Mouse (Mus musculus) myocyte (in vitro differentiated cells): ENCODE measurements around the gene Pou2f2. TPM values are rescaled to one million over a fixed set of nuclear protein-coding genes. Genes with fewer than 3 reads are reported as not detected.

Experiments
- H3K27me3 ChIP-seq: one replicate; pipeline ENCODE4 v1.6.1; 2011; ENCODE audit not compliant: control insufficient read depth, insufficient read depth, insufficient read length
- H3K36me3 ChIP-seq: one replicate; pipeline ENCODE4 v1.6.1; 2011; ENCODE audit not compliant: control insufficient read depth, insufficient read depth
- H3K4me2 ChIP-seq: one replicate; pipeline ENCODE4 v1.6.1; 2011; ENCODE audit warnings: low read depth, control low read depth
- H3K4me3 ChIP-seq: one replicate; pipeline ENCODE4 v1.5.1; 2011; ENCODE audit warnings: mild to moderate bottlenecking, control low read depth, moderate library complexity
- H3K79me2 ChIP-seq: one replicate; pipeline ENCODE4 v1.6.1; 2011; ENCODE audit not compliant: control insufficient read depth, insufficient read depth
- H3ac ChIP-seq: one replicate; pipeline ENCODE4 v1.6.1; 2011; ENCODE audit not compliant: control insufficient read depth, insufficient read length
- CEBPB ChIP-seq: IDR thresholded peaks from 2 replicates; pipeline ENCODE4 v1.6.1; 2011; ENCODE audit warnings: mild to moderate bottlenecking, moderate library complexity; ENCODE audit not compliant: poor library complexity, insufficient read depth, severe bottlenecking
- E2F4 ChIP-seq: IDR thresholded peaks from one replicate; pipeline ENCODE4 v1.6.1; 2011; ENCODE audit warnings: mild to moderate bottlenecking, control low read depth, moderate library complexity; ENCODE audit not compliant: insufficient read depth
- MAX ChIP-seq: IDR thresholded peaks from one replicate; pipeline ENCODE4 v1.6.1; 2011; ENCODE audit warnings: low read depth, mild to moderate bottlenecking, control low read depth
- MYOD1 ChIP-seq, 3 experiments: IDR thresholded peaks; one replicate each; pipeline ENCODE4 v1.6.1; 2011; ENCODE audit warnings: control low read depth in 2 of 3, low read depth in 2 of 3, mild to moderate bottlenecking in 2 of 3, moderate library complexity in 1 of 3; ENCODE audit not compliant: insufficient read length in 2 of 3, control insufficient read depth in 1 of 3
- MYOG ChIP-seq, 3 experiments: IDR thresholded peaks; one replicate each; pipeline ENCODE4 v1.6.1; 2011; ENCODE audit warnings: control low read depth in 2 of 3, low read depth in 2 of 3, mild to moderate bottlenecking in 2 of 3; ENCODE audit not compliant: insufficient read length in 2 of 3, control insufficient read depth in 1 of 3, insufficient read depth in 1 of 3
- POLR2A ChIP-seq: IDR thresholded peaks from one replicate; pipeline ENCODE4 v1.6.1; 2011; ENCODE audit warnings: low read depth, mild to moderate bottlenecking, control low read depth, moderate library complexity; ENCODE audit not compliant: insufficient read length
- POLR2AphosphoS2 ChIP-seq: IDR thresholded peaks from one replicate; pipeline ENCODE4 v1.6.1; 2011; ENCODE audit warnings: low read depth, control low read depth; ENCODE audit not compliant: insufficient read length
- REST ChIP-seq: IDR thresholded peaks from one replicate; pipeline ENCODE4 v1.6.1; 2011; ENCODE audit warnings: mild to moderate bottlenecking, control low read depth, moderate library complexity; ENCODE audit not compliant: insufficient read depth, insufficient read length
- SRF ChIP-seq: IDR thresholded peaks from one replicate; pipeline ENCODE4 v1.6.1; 2011; ENCODE audit warnings: low read depth; ENCODE audit not compliant: control insufficient read depth, insufficient read length
- TCF12 ChIP-seq: IDR thresholded peaks from one replicate; pipeline ENCODE4 v1.6.1; 2011; ENCODE audit warnings: mild to moderate bottlenecking, control low read depth; ENCODE audit not compliant: poor library complexity, insufficient read depth, severe bottlenecking
- TCF3 ChIP-seq: IDR thresholded peaks from one replicate; pipeline ENCODE4 v1.6.1; 2011; ENCODE audit warnings: low read depth, control low read depth; ENCODE audit not compliant: insufficient read length
- USF1 ChIP-seq: IDR thresholded peaks from one replicate; pipeline ENCODE4 v1.6.1; 2011; ENCODE audit warnings: low read depth, mild to moderate bottlenecking, control low read depth, moderate library complexity
- polyA plus RNA-seq: library from polyadenylated mRNA; unstranded; fragments of >200 nt; fragmentation: generic; extraction: Trizol; gene quantifications from one replicate; pipeline ENCODE4 v1.2.1, GENCODE M21; 2012; ENCODE audit warnings: missing spikeins

The Pou2f2 gene
- polyA plus RNA-seq, 1 experiment: 0.01 TPM

DNA sequence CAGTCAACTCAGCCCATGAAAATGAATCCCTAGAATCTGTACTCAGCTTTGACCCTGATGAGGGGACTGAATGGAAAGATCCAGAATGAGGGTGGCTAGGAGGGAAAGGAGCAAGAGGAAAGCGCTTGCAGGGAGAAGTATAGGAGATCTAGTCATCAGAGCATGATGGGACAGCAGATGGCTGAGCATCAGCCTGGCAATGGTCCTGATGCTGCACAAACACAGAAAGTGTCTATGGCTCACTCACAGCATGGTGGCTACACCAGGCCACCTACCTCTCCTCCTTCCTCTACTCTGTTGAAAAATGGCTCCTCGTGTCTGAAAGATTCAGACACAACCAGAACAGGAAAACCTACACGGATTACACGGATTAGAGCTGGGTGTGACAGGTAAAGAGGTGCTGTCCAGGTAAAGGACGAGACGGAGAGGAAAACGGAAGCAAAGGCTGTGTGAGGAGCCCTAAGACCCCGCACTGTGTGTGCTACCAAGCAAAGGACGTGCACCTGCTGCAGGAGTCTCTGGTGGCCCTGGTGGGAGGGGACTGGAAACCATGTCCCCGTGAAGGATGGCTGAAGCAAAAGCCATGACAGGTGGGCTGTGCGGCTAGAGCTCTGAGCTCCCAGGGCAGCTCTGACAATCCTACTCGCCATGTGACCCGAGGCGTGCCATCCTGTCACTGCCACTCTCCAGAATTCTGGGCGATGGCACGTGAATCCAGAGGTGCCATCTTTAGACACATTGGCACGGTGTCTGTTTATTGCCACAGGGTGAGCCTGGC lies 67.2 kb downstream of the Pou2f2 start:
- TF ChIP-seq USF1 (no peak), MAX (no peak), CEBPB (no peak), POLR2AphosphoS2 (no peak), TCF3 (no peak)

DNA sequence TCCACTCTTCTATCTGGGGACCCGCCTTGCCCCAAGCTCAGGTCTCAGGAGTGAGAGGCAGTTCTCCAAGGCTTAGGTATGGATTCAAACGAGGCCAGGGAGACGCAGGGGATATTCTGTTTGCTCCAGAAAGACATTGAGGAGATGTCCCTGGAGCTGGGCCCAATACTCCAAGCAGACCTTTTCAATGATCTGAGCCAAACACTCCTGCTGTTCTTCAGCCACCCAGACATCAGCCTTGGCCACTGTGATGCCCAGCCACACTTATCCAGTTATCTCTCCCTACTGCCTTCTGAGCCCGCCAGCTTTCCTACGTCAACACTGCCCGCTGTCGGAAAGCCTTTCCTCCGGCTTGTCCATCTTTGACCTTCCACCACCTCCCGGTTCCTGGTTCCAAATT lies 69.2 kb downstream of the Pou2f2 start:
- Histone ChIP-seq H3K4me3 (no peak overlapping the region), H3ac (no peak overlapping the region), H3K4me2 (no peak overlapping the region), H3K36me3 (no peaks in the 10 kb centered on the region), H3K79me2 (no peaks in the 10 kb centered on the region), H3K27me3 (peaks cover 49% of the 10 kb centered on the region)
- TF ChIP-seq E2F4 (no peak), REST (no peak), POLR2A (no peak), SRF (no peak), USF1 (no peak), TCF3 (no peak), MYOG (IDR thresholded peaks at IDR 0.05; ENCODE audit: control insufficient read depth in 1 of 3, insufficient read depth in 1 of 3, insufficient read length in 2 of 3, low read depth in 2 of 3) (no peak), CEBPB (no peak), MYOD1 (IDR thresholded peaks at IDR 0.05; ENCODE audit: control insufficient read depth in 1 of 3, insufficient read length in 2 of 3, low read depth in 2 of 3) (no peak)

More for the DNA sequence above, 67.2 kb downstream of the Pou2f2 start:
- Histone ChIP-seq H3K4me2 (no peak overlapping the region), H3ac (no peak overlapping the region), H3K36me3 (no peaks in the 10 kb centered on the region), H3K4me3 (no peak overlapping the region), H3K79me2 (no peaks in the 10 kb centered on the region), H3K27me3 (peaks cover 68% of the 10 kb centered on the region)

DNA sequence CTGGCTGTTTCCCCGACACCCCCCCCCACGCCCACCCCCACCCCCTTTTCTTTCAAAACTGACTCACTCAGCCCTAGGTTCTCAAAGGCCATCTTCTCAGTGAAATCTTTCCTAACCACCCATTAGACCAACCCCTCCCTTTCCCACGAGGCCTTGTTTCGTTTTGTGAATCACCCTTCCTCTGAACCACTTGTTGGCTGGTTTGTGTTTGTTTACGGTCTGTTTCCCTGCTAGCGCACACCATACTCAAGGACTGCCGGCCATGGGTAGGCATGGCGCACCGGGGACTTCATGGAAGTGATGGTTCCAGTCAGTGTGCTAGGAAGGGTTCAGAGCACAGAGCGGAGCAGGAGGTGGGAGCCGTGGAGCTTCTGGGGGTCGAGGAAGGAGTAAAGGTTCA lies 70.2 kb downstream of the Pou2f2 start:
- Histone ChIP-seq H3K27me3 (peaks cover 44% of the 10 kb centered on the region), H3K4me2 (no peak overlapping the region), H3K79me2 (no peaks in the 10 kb centered on the region), H3ac (no peak overlapping the region), H3K4me3 (no peak overlapping the region), H3K36me3 (no peaks in the 10 kb centered on the region)
- no peak for TF ChIP-seq CEBPB
- TF ChIP-seq SRF: no peak
- TF ChIP-seq MYOD1 (IDR thresholded peaks at IDR 0.05; ENCODE audit: control insufficient read depth in 1 of 3, insufficient read length in 2 of 3, low read depth in 2 of 3): no peak
- TF ChIP-seq REST: no peak
- TF ChIP-seq TCF3: no peak
- no peak for TF ChIP-seq MAX
- TF ChIP-seq POLR2AphosphoS2: no peak
- no peak for TF ChIP-seq TCF12

DNA sequence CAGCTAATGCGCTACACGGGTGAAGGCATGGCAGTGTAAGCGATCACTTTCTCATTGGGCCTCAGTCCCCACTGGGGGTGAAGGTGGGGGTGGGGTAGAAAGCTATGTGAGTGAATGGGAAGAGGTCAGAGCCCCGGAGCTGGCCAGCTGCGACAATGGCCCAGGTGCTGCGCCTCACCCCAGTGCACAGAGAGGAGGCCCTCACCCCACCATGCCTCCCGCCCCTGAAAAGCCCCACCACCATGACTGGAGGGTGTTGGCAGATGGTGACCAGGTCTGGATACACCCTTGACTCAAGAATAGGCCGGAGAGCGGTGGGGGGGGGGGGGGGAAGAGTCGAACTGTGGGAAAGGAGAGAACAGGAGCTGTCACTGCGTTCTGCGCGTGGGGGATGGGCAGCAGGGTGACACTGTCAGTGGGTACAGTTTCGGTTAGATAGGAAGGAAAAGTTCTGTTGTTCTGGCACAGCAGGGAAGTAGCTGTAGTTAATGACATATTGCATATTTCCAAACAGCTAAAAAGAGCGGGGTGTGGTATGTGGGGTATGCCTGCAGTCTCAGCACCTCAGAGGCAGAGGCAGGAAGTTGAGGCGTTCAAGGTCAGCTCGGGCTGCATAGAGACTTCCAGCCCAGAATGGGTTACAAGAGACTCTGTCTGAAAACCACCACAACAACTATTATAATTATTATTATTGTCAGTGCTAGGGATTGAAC lies 72.6 kb downstream of the Pou2f2 start:
- TF ChIP-seq POLR2AphosphoS2 (no peak), USF1 (no peak), REST (no peak), TCF3 (no peak), MYOG (IDR thresholded peaks at IDR 0.05; ENCODE audit: control insufficient read depth in 1 of 3, insufficient read depth in 1 of 3, insufficient read length in 2 of 3, low read depth in 2 of 3) (no peak), E2F4 (no peak), POLR2A (no peak), MAX (no peak), TCF12 (no peak), SRF (no peak), CEBPB (no peak), MYOD1 (IDR thresholded peaks at IDR 0.05; ENCODE audit: control insufficient read depth in 1 of 3, insufficient read length in 2 of 3, low read depth in 2 of 3) (no peak)
- Histone ChIP-seq H3ac (no peak overlapping the region), H3K36me3 (no peaks in the 10 kb centered on the region), H3K4me2 (no peak overlapping the region), H3K4me3 (no peak overlapping the region), H3K79me2 (no peaks in the 10 kb centered on the region), H3K27me3 (peaks cover 44% of the 10 kb centered on the region)
